Mouse (Mus musculus): ENCODE measurements around the gene Gm12845. TPM values are rescaled to one million over a fixed set of nuclear protein-coding genes. Genes with fewer than 3 reads are reported as not detected.
A peak's percentile ranks its signal among the peaks of the same experiment; 100 is the strongest.
"Not testable (repeated sequence)": the region's sequence is repeated elsewhere in the genome, so short reads cannot be mapped to it uniquely, and the experiment has no call there.

Gm12845 gene
- polyA plus RNA-seq, 1 experiment from 2014 or later = not detected

DNA sequence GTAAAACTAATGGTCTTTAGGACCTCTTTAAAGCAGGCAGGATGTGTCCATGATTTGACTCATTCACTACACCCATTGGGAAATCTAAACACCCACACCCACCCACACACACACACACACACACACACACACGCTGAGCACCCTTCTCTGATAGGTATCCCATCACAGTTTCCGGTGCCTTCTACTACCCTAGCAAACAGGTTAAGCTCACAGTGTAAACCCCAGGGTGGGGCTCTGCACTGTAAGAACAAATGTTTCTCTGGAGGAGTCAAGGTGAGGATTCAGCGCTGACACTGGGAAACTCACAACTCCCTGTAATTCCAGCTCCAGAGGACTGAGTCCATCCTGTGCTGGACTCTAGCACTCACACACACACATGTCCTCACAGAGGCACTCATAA lies 7.7 kb downstream of the Gm12845 start:
- Histone ChIP-seq H3K4me3 (replicated peaks) (no peak overlapping the region), H3K27me3 (peaks cover 3% of the 10 kb centered on the region; the same call in 1 of the 2 replicates), H3K4me1 (replicated peaks) (no peaks in the 10 kb centered on the region), H3K36me3 (no peaks in the 10 kb centered on the region), H3K9me3 (replicated peaks) (no peaks in the 10 kb centered on the region), H3K9ac (no peak overlapping the region), H3K4me2 (no peak overlapping the region), H3K27ac (no peak overlapping the region)
- WGBS (ENCODE audit: insufficient replicate concordance) = 64% methylated on average over 3 of the region's 3 CpGs
- DNase-seq (no peak), ATAC-seq (ENCODE audit: low read depth) (no peak)

DNA sequence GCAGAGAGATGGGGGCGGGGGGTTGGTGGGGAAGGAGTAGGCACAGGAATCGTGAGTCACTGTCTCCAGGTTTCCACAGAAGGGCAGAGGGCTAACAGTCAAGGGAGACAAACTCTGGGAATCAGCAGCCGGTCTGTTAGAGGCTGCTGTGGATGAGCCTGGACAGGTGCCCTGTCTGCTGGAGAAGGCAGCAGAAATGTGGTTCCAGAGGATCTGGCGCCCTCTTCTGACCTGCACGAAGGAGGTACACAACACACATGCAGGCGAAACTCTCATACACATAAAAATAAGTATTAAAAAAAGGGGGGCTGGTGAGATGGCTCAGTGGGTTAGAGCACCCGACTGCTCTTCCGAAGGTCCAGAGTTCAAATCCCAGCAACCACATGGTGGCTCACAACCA lies 13.3 kb downstream of the Gm12845 start:
- DNase-seq = peak; percentile 4
- Histone ChIP-seq H3K36me3 (no peaks in the 10 kb centered on the region), H3K4me1 (replicated peaks) (no peaks in the 10 kb centered on the region), H3K9me3 (replicated peaks) (no peaks in the 10 kb centered on the region), H3K27ac (no peak overlapping the region), H3K4me2 (no peak overlapping the region), H3K4me3 (replicated peaks) (no peak overlapping the region), H3K9ac (no peak overlapping the region), H3K27me3 (no peaks in the 10 kb centered on the region)
- WGBS (ENCODE audit: insufficient replicate concordance) = 31% methylated on average over 8 of the region's 8 CpGs
- ATAC-seq (ENCODE audit: low read depth) = no peak

DNA sequence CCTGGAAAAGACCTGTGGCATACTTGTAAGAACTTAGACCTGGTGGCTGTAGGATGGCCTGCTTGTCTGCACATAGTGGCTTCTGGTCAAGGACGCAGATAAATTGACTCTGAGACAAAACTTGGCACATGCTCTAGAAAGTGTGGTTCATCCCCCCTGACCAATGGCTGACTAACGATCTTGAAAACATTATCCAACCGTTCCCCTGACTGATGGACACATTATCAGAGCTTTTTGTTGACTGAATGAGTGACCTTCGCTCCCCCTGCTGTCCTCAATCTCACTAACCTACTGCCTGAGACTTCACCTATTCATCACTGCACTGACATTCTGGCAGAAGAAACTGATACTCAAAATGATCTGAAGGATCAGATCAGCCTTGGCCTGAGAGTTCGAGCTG lies 28.3 kb downstream of the Gm12845 start:
- not testable (repeated sequence) for H3K27me3 ChIP-seq; H3K4me3 ChIP-seq (replicated peaks); H3K4me1 ChIP-seq (replicated peaks); ATAC-seq (ENCODE audit: low read depth); H3K36me3 ChIP-seq; H3K27ac ChIP-seq; H3K9me3 ChIP-seq (replicated peaks); H3K4me2 ChIP-seq; H3K9ac ChIP-seq; DNase-seq
- 53% methylated on average over 5 of the region's 5 CpGs for WGBS (ENCODE audit: insufficient replicate concordance)

DNA sequence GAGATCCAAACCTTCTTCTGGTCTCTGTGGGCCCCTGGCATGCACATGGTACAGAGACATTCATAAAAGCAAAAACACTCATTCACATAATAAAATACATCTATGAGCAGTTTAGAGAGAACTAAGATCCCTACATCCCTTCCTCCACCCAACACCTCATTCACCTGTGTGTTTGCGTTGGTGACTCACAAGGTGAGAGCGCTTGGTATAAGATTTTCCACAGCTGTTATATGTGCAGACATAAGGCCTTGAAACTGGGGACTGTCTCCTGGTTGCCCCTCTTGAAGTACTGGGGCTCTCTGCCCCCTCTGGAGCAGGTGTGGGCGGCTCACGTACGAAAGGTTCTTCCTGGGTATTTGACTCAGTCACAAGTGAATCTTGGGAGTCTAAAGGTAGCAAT lies 35.9 kb downstream of the Gm12845 start:
- ATAC-seq (ENCODE audit: low read depth) (no peak), DNase-seq (no peak)
- WGBS (ENCODE audit: insufficient replicate concordance) = 83% methylated on average over 5 of the region's 5 CpGs
- no peaks in the 10 kb centered on the region for H3K27me3 ChIP-seq
- H3K4me2 ChIP-seq = no peak overlapping the region
- no peaks in the 10 kb centered on the region for H3K9me3 ChIP-seq (replicated peaks)
- H3K4me1 ChIP-seq (replicated peaks) = no peaks in the 10 kb centered on the region
- no peak overlapping the region for H3K27ac ChIP-seq
- no peaks in the 10 kb centered on the region for H3K36me3 ChIP-seq
- H3K4me3 ChIP-seq (replicated peaks) = no peak overlapping the region
- no peak overlapping the region for H3K9ac ChIP-seq

DNA sequence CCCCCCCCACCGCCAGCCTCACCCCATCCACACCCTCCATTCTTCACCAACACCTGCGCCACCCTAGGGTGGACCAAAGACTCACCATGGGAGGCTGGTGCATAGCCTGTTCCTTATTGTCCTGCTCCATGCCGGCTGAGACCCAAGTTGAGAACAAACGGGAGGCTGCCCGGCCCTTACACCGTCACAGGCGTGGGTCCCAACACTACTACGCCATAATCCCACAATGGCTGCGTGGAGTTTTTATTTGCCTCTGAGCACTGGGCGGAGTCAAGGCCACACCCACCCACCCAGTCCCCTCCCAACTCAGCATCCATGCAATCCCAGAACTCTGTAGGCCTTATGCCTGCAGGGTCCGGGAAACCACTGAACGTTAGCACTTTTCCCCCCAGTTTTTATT lies 41.2 kb downstream of the Gm12845 start, which contains the start of gene Klf17:
Gene Klf17, minus strand, starts transcription at position 233 of the 400 bp plus-strand sequence.
- Histone ChIP-seq H3K27ac (no peak within 1 kb of the TSS), H3K4me2 (no peak within 1 kb of the TSS), H3K27me3 (no peaks in the 10 kb centered on the region), H3K9me3 (replicated peaks) (no peaks in the 10 kb centered on the region), H3K4me1 (replicated peaks) (no peaks in the 10 kb centered on the region), H3K36me3 (no peaks in the 10 kb centered on the region), H3K9ac (no peak within 1 kb of the TSS), H3K4me3 (replicated peaks) (no peak within 1 kb of the TSS)
- no peak for ATAC-seq (ENCODE audit: low read depth)
- no peak for DNase-seq
- whole genome bisulfite sequencing (ENCODE audit: insufficient replicate concordance) = 69% methylated on average over 12 of the region's 12 CpGs

DNA sequence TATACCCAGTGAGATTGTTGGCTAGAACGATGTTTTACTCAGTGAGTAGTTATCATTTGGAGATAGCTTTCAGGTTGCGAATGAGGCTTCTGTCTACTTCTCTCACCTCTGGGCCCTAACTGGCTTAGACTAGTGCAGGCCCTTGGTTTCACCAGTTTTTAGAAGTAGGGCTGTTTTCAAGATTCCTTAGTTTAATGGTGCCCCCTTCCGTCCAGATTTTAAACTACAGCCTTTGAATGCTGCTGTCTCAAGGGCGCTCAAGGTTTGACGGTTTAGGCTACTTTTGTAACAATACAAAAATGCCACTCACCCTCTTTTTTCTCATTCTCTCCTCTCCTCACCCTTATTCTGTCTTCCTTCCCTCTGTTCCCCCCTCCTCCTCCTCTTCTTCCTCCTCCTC lies 46.7 kb downstream of the Gm12845 start:
- no peak overlapping the region for H3K27ac ChIP-seq
- no peaks in the 10 kb centered on the region for H3K9me3 ChIP-seq (replicated peaks)
- WGBS (ENCODE audit: insufficient replicate concordance) = 18% methylated on average over 5 of the region's 5 CpGs
- no peak overlapping the region for H3K4me2 ChIP-seq
- no peaks in the 10 kb centered on the region for H3K36me3 ChIP-seq
- no peak for ATAC-seq (ENCODE audit: low read depth)
- H3K27me3 ChIP-seq = no peaks in the 10 kb centered on the region
- no peak overlapping the region for H3K4me3 ChIP-seq (replicated peaks)
- H3K9ac ChIP-seq = no peak overlapping the region
- H3K4me1 ChIP-seq (replicated peaks) = no peaks in the 10 kb centered on the region
- DNase-seq = peak; percentile 27

DNA sequence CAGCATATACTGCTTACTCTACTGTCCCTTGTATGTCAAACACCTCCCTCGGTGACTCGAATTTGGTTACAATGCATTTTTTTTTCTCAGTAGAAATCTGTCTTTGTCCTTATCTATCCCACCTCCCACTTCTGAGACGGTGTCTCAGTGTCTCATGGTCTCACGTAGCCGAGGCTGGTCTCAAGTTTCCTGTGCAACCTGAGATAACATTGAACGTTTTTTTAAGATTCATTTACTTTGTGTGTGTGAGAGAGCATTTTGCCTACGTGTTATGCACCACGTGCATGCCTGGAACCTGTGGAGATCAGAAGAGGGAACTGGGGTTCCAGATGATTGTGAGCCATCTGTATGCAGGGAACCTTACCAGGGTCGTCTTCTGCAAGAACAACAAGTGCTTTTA lies 48.7 kb downstream of the Gm12845 start:
- ATAC-seq (ENCODE audit: low read depth) = no peak
- WGBS (ENCODE audit: insufficient replicate concordance) = 16% methylated on average over 9 of the region's 9 CpGs

More for the DNA sequence above, 48.7 kb downstream of the Gm12845 start:
- H3K36me3 ChIP-seq = no peaks in the 10 kb centered on the region
- H3K27me3 ChIP-seq = no peaks in the 10 kb centered on the region
- H3K9ac ChIP-seq = no peak overlapping the region
- H3K9me3 ChIP-seq (replicated peaks) = no peaks in the 10 kb centered on the region
- DNase-seq = no peak
- no peak overlapping the region for H3K27ac ChIP-seq
- no peaks in the 10 kb centered on the region for H3K4me1 ChIP-seq (replicated peaks)
- H3K4me3 ChIP-seq (replicated peaks) = no peak overlapping the region
- no peak overlapping the region for H3K4me2 ChIP-seq

Other genes starting within 250 kb of the Gm12845 start
- 31.6 and 34.2 TPM in 2 replicates for gene Rnf220, start 227.4 kb upstream of the Gm12845 start, polyA plus RNA-seq (2015; fragmentation: Nextera tagmentation; extraction: Ambion mirVana)
- 40.1 and 40.3 TPM in 2 replicates for gene Eri3, start 174.0 kb upstream of the Gm12845 start, polyA plus RNA-seq (2015; fragmentation: Nextera tagmentation; extraction: Ambion mirVana)
- 24.0 and 24.4 TPM in 2 replicates for gene Dmap1, start 42.1 kb upstream of the Gm12845 start, polyA plus RNA-seq (2015; fragmentation: Nextera tagmentation; extraction: Ambion mirVana)
- not detected in 2 replicates for gene Klf17, start 41.2 kb downstream of the Gm12845 start, polyA plus RNA-seq (2015; fragmentation: Nextera tagmentation; extraction: Ambion mirVana)
- 45.2 TPM in 2 replicates for gene Slc6a9, start 110.1 kb downstream of the Gm12845 start, polyA plus RNA-seq (2015; fragmentation: Nextera tagmentation; extraction: Ambion mirVana)
- 1.0 and 1.1 TPM in 2 replicates for gene Ccdc24, start 148.1 kb downstream of the Gm12845 start, polyA plus RNA-seq (2015; fragmentation: Nextera tagmentation; extraction: Ambion mirVana)
- 1.8 and 1.9 TPM in 2 replicates for gene B4galt2, start 159.1 kb downstream of the Gm12845 start, polyA plus RNA-seq (2015; fragmentation: Nextera tagmentation; extraction: Ambion mirVana)
- gene Atp6v0b, start 162.9 kb downstream of the Gm12845 start, polyA plus RNA-seq (2015; fragmentation: Nextera tagmentation; extraction: Ambion mirVana) = 158 and 159 TPM in 2 replicates
- 9.8 and 10.5 TPM in 2 replicates for gene Dph2, start 167.6 kb downstream of the Gm12845 start, polyA plus RNA-seq (2015; fragmentation: Nextera tagmentation; extraction: Ambion mirVana)
- 22.5 and 25.9 TPM in 2 replicates for gene Ipo13, start 190.6 kb downstream of the Gm12845 start, polyA plus RNA-seq (2015; fragmentation: Nextera tagmentation; extraction: Ambion mirVana)
- 2.5 and 2.7 TPM in 2 replicates for gene Artn, start 205.4 kb downstream of the Gm12845 start, polyA plus RNA-seq (2015; fragmentation: Nextera tagmentation; extraction: Ambion mirVana)